Mouse (Mus musculus): ENCODE data around the gene Nudcd2.
A peak's percentile ranks its signal among the peaks of the same experiment; 100 is the strongest.
"Not testable (repeated sequence)": the region's sequence is repeated elsewhere in the genome, so short reads cannot be mapped to it uniquely, and the experiment has no call there.

Nudcd2 gene

GRCm38 (mm10) chr11:40733339-40734174, at the start of gene Nudcd2, which contains the start of gene Hmmr:
Gene Nudcd2 (plus strand): TSS chr11:40733667.
Gene Hmmr (minus strand): TSS chr11:40733422.
- peak; percentile 91 to 96 for DNase-seq (ENCODE audit: low spot score in 2 of 2)

DNA sequence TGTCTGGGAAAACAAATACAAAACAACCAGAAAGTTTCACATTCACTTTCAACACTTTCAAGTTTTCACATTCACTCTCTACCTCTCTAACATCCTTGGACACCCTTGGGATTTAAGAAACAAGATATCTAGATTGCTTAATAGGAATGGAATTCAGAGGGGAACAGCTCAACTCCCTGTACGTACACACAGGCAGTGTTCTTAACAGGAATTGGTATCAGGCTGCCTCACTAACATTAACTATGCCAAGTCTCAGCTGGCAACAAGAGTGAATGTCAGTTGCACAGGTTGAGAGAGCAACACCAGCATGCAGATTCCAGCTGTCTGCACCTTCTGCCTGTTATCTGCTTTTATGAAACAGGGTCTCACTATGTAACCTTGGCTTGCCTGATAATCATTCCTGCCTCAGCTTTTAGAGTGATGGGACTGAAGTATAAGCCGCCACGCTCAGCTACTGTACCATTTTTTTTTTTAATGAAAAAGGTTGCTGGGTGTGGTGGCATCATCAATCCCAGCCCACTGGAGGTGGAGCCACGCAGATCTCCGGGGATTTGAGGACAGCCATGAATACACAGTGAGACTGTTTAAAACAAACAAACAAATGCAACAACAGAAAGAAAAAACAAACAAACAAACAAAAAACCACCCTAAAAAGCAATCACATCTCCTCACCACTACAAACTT, 42.9 kb upstream of the Nudcd2 start:
- no peak for DNase-seq (ENCODE audit: low spot score in 2 of 2)

GRCm38 (mm10) chr11:40692101-40692509, 41.4 kb upstream of the Nudcd2 start:
- DNase-seq (ENCODE audit: low spot score in 2 of 2), result no peak

- peak; percentile 94 to 95 for DNase-seq (ENCODE audit: low spot score in 2 of 2)
Measured at GRCm38 (mm10) chr11:40692511-40693365, 40.7 kb upstream of the Nudcd2 start.

DNA sequence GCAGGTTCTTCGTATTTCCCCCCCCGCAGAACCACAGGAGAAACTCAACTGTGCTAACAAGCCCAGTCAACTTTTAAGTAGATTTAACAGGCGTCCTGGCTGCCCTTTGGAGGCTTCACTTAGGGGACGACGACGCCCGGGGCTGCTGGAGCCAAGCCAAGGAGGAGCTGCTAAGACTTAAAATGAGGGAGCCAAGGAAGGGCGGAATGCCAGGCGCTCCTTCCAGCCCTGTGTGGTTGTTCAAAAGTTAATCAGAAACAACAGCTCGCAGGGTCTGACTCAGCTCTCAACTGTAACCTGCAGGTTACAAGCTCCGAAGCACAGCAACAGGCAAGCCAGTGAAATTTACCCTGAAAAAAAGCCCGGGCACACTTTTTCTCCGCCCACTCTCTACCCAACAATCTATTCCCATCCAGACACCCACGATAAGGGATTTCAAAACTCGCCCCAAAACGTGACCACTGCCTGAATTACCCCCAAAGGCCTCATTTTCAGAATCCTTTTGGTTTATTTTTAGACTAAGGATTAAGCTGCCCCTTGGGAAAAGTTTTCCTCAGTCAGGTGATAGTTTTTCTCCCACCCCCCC, 40.0 kb upstream of the Nudcd2 start:
- peak; percentile 29 to 55 for DNase-seq (ENCODE audit: low spot score in 2 of 2)

DNA sequence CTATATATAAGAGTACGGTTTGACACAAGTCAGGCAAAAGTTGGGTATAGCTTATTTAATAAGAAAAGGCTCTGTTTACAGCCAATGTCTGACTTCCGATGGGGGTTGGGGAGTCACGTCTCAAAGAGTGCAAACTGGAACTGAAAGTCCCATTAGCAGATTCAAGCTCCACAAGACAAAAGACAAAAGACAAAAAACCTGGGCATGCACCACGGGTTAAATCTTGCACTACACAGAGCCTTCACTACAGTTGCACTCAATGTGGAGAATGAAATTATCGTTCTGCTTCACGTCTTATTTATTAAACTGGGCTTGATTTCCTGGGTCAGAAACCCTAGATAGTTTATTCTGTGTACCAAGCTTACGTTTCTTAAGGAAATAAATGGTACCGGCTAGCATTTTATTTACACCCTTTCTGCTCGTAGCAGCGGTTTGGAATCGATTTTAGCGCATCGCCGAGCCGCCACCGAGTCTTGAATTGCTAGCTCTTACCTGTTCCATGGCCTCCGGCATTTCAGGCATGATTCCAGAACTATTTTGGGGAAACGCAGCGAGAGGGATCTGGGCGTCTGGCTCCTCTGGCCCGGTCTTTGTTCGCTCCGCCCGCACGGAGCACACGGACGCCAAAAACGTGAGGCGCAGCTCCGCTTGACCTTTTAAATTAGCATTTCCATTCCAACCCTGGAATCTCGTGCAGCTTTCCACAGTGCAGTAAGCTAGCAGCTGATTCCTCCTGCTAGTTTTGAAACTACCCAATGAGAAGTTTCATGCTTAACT, 39.0 kb upstream of the Nudcd2 start:
- DNase-seq (ENCODE audit: low spot score in 2 of 2), result peak; percentile 77 to 86

DNA sequence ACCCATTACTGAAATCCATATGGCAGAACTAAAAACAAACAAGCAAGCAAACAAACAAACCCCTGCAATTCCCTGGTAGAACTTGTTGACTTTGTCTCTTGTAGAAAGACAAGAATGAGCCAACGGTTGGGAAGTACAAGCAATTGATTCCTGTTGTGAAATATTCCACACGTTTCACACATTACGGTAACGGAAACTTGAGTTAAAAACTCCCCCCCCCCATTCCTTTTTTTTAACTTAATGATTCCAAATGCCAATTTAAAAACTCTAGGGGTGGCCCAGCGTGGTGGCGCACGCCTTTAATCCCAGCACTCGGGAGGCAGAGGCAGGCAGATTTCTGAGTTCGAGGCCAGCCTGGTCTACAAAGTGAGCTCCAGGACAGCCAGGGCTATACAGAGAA, 38.4 kb upstream of the Nudcd2 start, which contains the start of gene Mat2b:
TSS of gene Mat2b (minus strand) at position 101 of the 400 bp plus-strand sequence.
- no peak for DNase-seq (ENCODE audit: low spot score in 2 of 2)

DNA sequence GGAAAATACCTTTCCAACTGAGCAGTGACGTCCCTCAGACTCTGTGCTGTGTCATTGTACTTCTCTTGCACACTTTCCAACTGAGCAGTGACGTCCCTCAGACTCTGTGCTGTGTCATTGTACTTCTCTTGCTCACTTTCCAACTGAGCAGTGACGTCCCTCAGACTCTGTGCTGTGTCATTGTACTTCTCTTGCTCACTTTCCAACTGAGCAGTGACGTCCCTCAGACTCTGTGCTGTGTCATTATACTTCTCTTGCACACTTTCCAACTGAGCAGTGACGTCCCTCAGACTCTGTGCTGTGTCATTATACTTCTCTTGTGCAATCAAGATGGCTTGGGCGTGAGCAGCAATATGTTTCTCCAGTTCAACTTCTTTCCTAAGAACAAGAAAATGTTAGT, 23.6 kb upstream of the Nudcd2 start:
- not testable (repeated sequence) for DNase-seq (ENCODE audit: low spot score in 2 of 2)

- DNase-seq (ENCODE audit: low spot score in 2 of 2), result no peak
Measured at GRCm38 (mm10) chr11:40713858-40714257, 19.6 kb upstream of the Nudcd2 start.

GRCm38 (mm10) chr11:40715524-40715923, 17.9 kb upstream of the Nudcd2 start:
- no peak for DNase-seq (ENCODE audit: low spot score in 2 of 2)

- DNase-seq (ENCODE audit: low spot score in 2 of 2), result no peak
Measured at GRCm38 (mm10) chr11:40718324-40718723, 15.1 kb upstream of the Nudcd2 start.

GRCm38 (mm10) chr11:40732997-40733338, 499 bp upstream of the Nudcd2 start:
- DNase-seq (ENCODE audit: low spot score in 2 of 2), result no peak

DNA sequence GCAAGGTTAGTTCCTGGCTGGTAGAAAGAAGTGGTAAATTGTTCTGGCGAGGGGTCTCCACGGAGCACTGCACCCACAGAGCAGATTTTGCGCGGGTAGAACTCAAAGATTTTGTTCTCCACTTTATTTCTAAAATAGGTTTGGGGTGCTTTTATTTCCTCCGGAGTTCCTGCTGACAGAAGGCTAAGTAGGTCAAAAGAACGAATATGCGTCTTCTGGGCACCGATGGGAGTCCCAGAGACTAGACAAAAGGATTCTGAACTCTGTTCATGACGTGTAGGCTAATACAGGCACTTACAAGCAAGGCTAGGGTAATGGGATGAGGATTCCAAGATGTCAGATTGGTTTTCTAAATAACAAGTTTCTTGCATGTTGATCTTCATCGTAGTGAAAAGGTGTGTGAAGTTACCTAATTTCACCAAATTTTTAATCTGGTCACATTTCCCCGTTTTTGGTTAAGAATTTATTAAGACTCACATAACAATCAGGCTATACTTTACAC, 835 bp downstream of the Nudcd2 start:
- DNase-seq (ENCODE audit: low spot score in 2 of 2), result no peak

DNA sequence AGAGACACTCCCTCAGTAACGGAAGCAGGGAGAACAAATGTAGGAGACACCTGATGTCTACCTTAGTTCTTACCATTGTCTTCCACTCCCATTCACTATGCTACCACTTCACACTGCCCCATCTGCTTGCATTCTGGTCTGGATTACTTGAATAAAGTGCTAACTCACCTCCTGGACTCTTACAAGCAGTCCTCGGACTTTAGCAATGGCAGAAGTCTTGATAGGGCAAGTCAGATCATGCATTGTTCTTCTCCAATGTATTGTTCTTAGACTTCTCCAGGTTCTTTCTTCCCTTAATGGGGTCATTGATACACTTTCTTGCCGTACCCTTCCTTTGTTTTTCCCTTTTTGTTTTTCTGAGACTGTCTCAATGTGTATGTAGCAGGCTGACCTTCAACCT, 3.9 kb downstream of the Nudcd2 start:
- DNase-seq (ENCODE audit: low spot score in 2 of 2), result no peak

DNA sequence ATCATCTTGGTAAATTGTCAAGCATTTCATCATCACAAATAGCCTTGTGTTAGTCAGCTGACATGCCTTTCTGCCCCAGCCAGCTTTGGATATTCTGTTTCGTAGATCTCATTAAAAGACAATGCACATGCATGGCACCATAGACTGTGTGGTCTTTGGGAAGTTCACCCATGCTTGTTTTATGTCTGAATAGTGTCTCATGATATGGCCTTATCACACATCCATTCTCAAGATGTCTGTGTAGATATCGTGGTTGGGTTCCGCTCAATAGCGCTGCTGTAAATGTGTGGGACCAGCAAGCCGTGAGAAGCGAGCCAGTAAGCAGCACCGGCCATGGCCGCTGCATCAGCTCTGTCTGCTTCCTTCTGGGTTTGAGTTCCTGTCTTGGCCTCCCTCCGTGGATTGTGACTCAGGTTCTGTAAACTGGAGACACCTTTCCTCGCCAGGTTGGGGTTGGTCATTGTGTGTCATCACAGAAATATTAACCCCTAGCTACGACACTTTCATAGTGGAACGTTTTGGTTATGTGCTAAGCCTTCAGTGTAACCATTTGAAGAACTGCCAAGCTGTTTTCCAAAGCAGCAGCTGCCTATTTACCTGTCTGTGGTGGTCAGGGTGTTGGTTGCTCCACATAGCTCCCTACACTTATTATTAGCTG, 8.3 kb downstream of the Nudcd2 start:
- no peak for DNase-seq (ENCODE audit: low spot score in 2 of 2)

DNA sequence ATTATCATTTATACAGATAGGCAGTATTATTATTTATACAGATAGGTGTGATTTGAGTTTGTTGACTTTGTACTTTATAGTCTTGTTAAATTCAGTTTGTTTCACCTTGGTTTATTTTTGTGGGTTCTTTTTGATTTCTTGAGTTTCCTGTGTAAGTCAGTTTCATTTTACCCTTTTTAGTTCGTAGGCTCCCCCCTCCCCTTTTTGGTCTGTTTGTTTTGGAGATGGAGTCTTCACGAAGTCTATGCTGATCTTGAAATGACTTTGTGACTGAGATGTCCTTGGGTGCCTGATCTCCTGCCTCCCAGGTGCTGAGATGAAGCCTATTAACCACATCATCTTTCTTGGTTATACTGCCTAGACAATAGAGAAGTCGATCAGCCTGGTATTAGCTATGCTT, 10.9 kb downstream of the Nudcd2 start:
- no peak for DNase-seq (ENCODE audit: low spot score in 2 of 2)

DNA sequence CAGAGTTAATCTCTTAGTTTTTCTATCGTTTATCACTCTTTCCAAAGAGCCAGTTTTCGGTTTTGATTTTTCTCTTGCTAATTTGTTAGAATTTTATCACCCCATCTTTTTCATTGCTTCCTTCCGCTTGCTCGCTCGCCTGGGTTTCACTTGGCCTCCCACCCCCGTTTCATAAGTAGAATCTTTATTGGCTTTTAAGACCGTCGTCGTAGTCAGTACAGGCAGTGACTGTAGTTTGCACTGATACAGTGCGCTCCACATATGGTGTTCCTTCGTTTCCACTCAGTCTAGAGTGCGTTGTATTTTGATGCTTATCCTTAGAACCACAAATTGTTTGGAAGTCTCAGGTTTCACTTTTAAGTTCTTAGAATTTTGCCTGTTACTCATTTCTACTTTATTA, 12.9 kb downstream of the Nudcd2 start:
- no peak for DNase-seq (ENCODE audit: low spot score in 2 of 2)

GRCm38 (mm10) chr11:40747716-40748115, 14.2 kb downstream of the Nudcd2 start:
- no peak for DNase-seq (ENCODE audit: low spot score in 2 of 2)

DNA sequence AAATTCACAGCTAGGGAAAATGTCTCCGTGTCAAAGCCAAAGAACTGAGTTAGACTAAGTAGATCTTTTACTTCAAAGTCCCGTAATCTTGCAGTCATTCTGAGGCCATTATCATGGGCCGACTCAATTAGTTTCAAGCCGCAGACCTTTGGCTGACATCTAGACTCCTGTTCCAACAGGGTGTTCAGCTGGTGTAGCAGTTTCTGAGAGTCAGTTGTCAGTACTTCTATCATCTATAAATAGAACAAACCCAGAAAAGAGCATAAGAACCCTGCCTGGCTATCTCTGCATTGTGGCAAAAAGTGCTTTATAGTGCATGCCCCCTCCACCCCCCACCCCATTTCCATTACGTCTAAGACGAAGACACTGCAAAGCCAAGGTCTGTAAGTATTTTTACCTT, 20.4 kb downstream of the Nudcd2 start:
- DNase-seq (ENCODE audit: low spot score in 2 of 2), result no peak

DNA sequence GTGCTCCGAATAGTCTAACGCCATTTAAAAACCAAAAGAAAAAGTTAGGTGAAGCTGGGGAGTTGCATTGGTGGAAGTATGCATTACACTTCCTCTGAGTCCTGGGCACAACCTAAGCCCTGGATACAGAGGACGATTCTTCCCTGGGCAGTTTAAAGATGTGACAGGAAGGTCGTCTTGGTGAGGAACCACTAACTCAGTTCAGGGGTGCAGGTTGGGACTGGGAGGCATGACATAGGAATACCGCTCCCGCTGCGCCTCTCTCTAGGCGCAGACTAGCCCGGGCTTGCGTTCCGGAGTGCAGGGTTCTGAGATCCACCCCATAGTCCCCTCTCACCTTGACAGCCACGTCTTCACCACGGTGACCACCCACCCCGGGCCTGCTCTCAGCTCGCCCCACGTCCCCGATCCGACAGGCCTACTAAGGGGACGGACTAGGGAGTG, 21.2 kb downstream of the Nudcd2 start:
- no peak for DNase-seq (ENCODE audit: low spot score in 2 of 2)
